Mouse (Mus musculus) thymus, adult 2 months (tissue): ENCODE measurements around the gene Arf1. TPM values are rescaled to one million over a fixed set of nuclear protein-coding genes. Genes with fewer than 3 reads are reported as not detected.

Source experiments
- DNase-seq: peaks from one replicate; pipeline ENCODE4 v3.0.0; 2021
- H3K27ac ChIP-seq: fragments of 200-500 bp; 2 replicates; pipeline ENCODE4 v1.5.1; 2012; ENCODE audit warnings: low read length, control low read depth; ENCODE audit not compliant: control insufficient read depth, insufficient read depth
- H3K27me3 ChIP-seq: fragments of 200-500 bp; 2 replicates; pipeline ENCODE4 v1.6.1; 2012; ENCODE audit warnings: mild to moderate bottlenecking, low read length, moderate library complexity, mixed read lengths; ENCODE audit not compliant: control insufficient read depth, insufficient read depth
- H3K36me3 ChIP-seq: fragments of 200-500 bp; 2 replicates; pipeline ENCODE4 v1.6.1; 2012; ENCODE audit warnings: mild to moderate bottlenecking, low read length, moderate library complexity; ENCODE audit not compliant: control insufficient read depth, insufficient read depth
- H3K4me1 ChIP-seq: fragments of 200-500 bp; replicated peaks from 2 replicates; pipeline ENCODE4 v1.6.1; 2012; ENCODE audit warnings: low read length; ENCODE audit not compliant: control insufficient read depth, insufficient read depth
- H3K4me3 ChIP-seq: fragments of 200-500 bp; 2 replicates; pipeline ENCODE4 v1.5.1; 2012; ENCODE audit warnings: mild to moderate bottlenecking, low read length, control low read depth, moderate library complexity; ENCODE audit not compliant: control insufficient read depth, insufficient read depth
- CTCF ChIP-seq: fragments of 200-500 bp; IDR thresholded peaks from 2 replicates; pipeline ENCODE4 v1.5.1; 2012; ENCODE audit warnings: mild to moderate bottlenecking, control low read depth, low read length, moderate library complexity, borderline replicate concordance; ENCODE audit not compliant: control insufficient read depth, poor library complexity, insufficient read depth; ENCODE audit errors: extremely low read depth
- POLR2A ChIP-seq: fragments of 200-500 bp; IDR thresholded peaks from 2 replicates; pipeline ENCODE4 v1.6.1; 2012; ENCODE audit warnings: mild to moderate bottlenecking, low read length, control low read depth, moderate library complexity; ENCODE audit not compliant: control insufficient read depth, poor library complexity, insufficient read depth; ENCODE audit errors: extremely low read depth
- WGBS: fragments of 180-500 bp; shearing (Covaris S2); methylation state at CpG from one replicate; pipeline ENCODE4 v1.1.7; 2018; 5-methylcytosine and 5-hydroxymethylcytosine counted together
- polyA plus RNA-seq: library from polyadenylated mRNA; depleted of rRNA; stranded (reverse); fragments of >200 nt; gene quantifications from 2 replicates; pipeline ENCODE4 v1.2.3, GENCODE M21; 2012

Gene Arf1
- polyA plus RNA-seq, 1 experiment, result 561 TPM

DNA sequence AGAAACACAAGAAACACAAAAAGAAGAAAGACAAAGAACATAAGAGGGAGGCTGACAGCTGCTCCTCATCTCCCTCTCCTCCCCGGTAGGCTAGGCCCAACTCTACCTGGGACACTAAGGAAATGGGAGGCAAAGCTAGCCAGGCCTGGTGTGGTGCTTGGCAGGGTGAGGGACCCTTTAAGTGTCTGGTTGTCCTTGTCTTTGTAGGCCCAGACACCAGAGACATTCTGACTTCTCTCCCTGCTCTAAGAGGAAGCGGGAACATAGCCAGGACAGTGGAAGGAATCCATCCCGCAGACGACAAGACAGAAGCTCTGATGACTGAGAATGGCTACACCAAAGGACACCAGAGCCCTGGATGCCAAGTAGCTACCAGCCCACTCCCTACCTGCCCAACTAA lies 18.1 kb downstream of the Arf1 start:
- H3K4me3 ChIP-seq, result no peak overlapping the region
- H3K4me1 ChIP-seq, result peaks cover 19% of the 10 kb centered on the region
- DNase-seq, result no peak
- H3K27ac ChIP-seq, result no peak overlapping the region
- H3K27me3 ChIP-seq, result no peaks in the 10 kb centered on the region
- TF ChIP-seq POLR2A, result no peak
- no peak for TF ChIP-seq CTCF
- 88% methylated on average over 4 of the region's 4 CpGs for WGBS
- peaks cover 14% of the 10 kb centered on the region for H3K36me3 ChIP-seq

DNA sequence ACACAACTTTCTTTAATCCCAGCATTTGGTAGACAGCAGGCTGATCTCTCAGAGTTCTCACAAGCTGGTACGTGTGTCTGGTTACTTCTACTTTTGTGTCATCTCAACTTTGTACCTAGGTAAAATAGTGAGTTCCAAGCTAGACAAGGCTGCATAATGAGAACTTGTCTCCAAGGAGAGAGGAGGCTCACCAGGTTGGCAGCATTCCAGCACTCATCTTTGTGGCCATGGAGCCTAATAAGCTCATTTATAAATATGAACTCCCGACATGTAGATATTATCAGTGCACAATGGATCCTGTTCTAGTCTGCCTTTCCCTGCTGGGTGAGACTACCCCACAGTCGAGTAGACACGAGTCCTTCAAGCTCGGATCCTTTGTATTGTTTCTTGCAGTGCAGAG lies 18.5 kb downstream of the Arf1 start:
- peaks cover 14% of the 10 kb centered on the region for H3K36me3 ChIP-seq
- TF ChIP-seq POLR2A (no peak), CTCF (no peak)
- H3K4me1 ChIP-seq, result peaks cover 19% of the 10 kb centered on the region
- no peak overlapping the region for H3K27ac ChIP-seq
- DNase-seq, result no peak
- 87% methylated on average over 5 of the region's 5 CpGs for WGBS
- H3K27me3 ChIP-seq, result no peaks in the 10 kb centered on the region
- H3K4me3 ChIP-seq, result no peak overlapping the region

DNA sequence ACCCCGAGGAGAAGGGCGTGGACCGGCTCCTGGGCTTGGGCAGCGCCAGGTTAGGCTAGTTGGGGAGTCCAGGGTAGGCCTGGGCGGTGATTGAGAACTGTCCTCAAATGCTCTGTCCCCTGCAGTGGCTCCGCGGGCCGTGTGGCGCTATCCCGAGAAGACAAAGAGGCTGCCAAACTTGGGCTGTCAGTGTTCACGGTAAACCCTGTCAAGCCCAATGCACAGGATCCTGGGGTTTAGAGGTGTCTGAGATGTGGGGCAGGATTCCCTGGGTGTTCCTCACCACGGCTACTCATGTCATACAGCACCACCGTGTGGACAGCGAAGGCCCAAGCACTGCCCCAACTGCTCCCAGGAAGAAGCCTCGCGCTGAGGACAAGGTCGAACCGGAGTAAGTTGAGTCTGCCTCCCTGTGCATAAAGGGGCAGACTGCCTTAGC lies 19.0 kb downstream of the Arf1 start:
- Histone ChIP-seq H3K27me3 (no peaks in the 10 kb centered on the region), H3K4me1 (peaks cover 19% of the 10 kb centered on the region), H3K36me3 (peaks cover 14% of the 10 kb centered on the region), H3K27ac (no peak overlapping the region), H3K4me3 (peak overlapping the region; percentile 70)
- TF ChIP-seq POLR2A (no peak), CTCF (no peak)
- WGBS, result 30% methylated on average over 18 of the region's 18 CpGs
- peak; percentile 51 for DNase-seq

DNA sequence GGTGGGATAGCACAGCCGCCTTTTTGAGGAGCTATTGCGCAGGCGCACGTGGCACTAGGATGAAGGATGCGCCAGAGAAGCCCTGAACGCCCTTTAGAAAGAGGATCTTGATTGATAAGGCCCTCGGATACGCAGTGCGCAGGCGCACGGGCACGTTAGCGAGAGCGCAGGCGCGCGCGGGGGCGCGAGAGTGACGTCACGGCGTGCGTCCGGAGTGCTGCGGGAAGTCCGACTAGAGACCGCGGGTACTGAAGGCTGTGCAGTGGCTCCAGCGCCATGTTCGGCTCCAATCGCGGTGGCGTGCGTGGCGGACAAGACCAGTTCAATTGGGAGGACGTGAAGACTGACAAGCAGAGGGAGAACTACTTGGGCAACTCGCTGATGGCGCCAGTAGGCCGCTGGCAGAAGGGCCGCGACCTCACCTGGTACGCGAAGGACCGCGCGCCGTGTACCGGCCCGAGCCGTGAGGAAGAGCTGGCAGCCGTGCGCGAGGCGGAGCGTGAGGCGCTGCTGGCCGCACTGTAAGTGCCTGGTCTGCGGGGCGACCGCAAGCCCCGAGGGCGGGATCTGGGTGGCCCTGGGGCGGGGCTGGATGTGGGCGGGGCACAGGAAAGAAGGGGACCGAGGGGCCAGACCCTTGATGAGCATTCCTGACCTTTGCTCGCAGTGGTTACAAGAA lies 19.8 kb downstream of the Arf1 start, which contains the start of gene 2310033P09Rik:
Gene 2310033P09Rik (plus strand): TSS at position 169 of the 679 bp plus-strand sequence.
- H3K4me1 ChIP-seq, result peaks cover 19% of the 10 kb centered on the region
- H3K36me3 ChIP-seq, result peaks cover 14% of the 10 kb centered on the region
- TF ChIP-seq CTCF, result no peak
- peak; percentile 73 for TF ChIP-seq POLR2A
- under 1% methylated on average over 67 of the region's 67 CpGs for WGBS
- peak within 1 kb of the TSS; percentile 3; the same call in 1 of the 2 replicates for H3K27ac ChIP-seq
- peak; percentile 90 for DNase-seq
- no peaks in the 10 kb centered on the region for H3K27me3 ChIP-seq
- H3K4me3 ChIP-seq, result peak within 1 kb of the TSS; percentile 70

DNA sequence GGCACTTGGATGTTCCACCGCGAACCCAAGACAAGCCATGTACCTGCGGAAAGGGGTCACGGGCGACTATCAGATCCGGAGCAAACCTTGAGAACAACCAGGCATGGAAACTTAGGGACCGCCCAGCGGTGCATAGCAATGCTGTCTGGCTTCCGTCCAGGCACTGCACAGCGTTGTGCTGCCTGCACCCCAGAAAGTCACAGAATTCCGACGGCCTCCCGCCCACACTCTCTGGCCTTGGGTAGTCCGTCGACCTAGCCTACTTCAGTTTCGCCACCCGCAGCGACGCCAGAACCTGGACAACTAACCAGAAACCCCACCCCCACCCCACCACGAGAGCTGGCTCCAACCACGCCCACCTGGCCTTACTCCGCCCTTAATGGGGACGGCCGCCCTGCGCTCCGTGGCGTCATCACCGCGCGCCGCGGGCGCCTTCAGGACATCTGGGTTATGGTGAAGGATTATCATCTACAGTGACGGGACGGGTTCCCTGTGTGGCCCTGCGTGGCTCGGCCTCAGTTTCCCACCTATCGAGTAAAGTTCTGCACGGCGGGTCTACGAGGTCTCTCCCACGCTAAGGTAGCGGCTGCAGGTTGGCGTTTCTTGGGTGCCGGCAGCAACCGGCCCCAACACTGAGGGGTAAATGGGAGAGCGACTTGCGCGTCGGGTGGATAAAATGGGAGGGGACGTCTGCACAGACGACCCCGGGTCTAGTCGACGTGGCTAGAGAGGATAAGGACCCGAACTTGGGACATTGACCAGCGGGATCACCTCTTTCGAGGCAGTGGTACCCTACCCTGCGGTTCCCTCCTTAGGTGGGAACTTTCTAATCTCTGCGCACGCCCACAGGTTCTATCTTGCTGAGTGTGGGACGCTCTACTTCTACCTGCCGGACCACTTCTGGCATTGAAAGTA lies 25.7 kb downstream of the Arf1 start, which contains the start of gene Mrpl55:
Gene Mrpl55 (plus strand): TSS at position 406 of the 915 bp plus-strand sequence.
- Histone ChIP-seq H3K36me3 (no peaks in the 10 kb centered on the region), H3K27ac (peak within 1 kb of the TSS; percentile 45; the same call in 1 of the 2 replicates), H3K4me3 (peak within 1 kb of the TSS; percentile 64), H3K4me1 (peaks cover 13% of the 10 kb centered on the region), H3K27me3 (no peaks in the 10 kb centered on the region)
- WGBS, result 1% methylated on average over 63 of the region's 63 CpGs
- peak; percentile 93 for DNase-seq
- TF ChIP-seq POLR2A, result peak; percentile 44
- TF ChIP-seq CTCF, result peak; percentile 36; the same call in 1 of the 2 replicates

DNA sequence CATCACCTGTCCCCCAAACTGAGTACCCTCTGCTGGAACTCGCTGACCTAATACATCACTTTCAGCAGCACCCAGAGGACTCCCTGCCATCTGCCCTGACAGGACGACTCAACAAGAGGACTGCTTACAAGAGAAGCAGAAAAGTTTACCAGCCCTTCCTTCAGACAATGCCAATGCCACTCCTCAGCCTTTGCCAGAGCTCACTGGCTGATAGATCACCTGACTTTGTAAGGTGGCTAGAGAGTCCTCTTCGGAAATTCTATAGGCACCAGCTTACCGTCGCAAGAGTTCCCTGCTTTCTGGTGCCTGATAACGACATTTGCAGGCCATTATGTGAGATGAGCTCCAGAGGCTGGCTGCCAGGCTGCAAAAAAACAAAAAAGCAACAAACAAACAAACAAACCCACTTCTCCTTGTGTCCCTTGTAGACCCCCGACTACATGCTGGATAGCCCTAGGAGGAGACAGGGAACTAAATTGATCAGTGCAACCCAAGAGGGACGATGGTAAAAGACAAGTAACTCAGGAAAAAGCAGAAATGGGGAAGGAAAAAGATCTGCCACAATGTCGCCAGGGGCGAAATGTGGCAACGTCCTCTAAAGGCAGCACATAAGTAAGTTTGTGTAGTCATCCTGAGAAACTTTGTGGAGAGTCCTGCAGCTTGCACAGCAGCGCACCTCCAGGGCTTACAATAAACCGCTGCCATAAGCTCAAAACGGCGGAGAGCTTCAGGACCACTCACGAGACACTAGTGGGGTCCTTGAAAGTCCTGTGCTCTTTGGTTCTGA lies 26.7 kb downstream of the Arf1 start:
- H3K27me3 ChIP-seq, result no peaks in the 10 kb centered on the region
- peak overlapping the region; percentile 64 for H3K4me3 ChIP-seq
- 18% methylated on average over 16 of the region's 16 CpGs for WGBS
- no peak for DNase-seq
- peaks cover 13% of the 10 kb centered on the region for H3K4me1 ChIP-seq
- TF ChIP-seq POLR2A (no peak), CTCF (no peak)
- H3K27ac ChIP-seq, result peak overlapping the region; percentile 45; the same call in 1 of the 2 replicates
- H3K36me3 ChIP-seq, result no peaks in the 10 kb centered on the region
